Mouse (Mus musculus): ENCODE results near the gene Slc6a13. TPM values are rescaled to one million over a fixed set of nuclear protein-coding genes. Genes with fewer than 3 reads are reported as not detected.

Slc6a13 gene
- polyA plus RNA-seq (2015; fragmentation: Nextera tagmentation; extraction: Ambion mirVana), result 2.7 and 3.7 TPM in 2 replicates

GRCm38 (mm10) chr6:121299954-121300353, at the start of gene Slc6a13:
Gene Slc6a13, plus strand, starts transcription at chr6:121300227.

DNA sequence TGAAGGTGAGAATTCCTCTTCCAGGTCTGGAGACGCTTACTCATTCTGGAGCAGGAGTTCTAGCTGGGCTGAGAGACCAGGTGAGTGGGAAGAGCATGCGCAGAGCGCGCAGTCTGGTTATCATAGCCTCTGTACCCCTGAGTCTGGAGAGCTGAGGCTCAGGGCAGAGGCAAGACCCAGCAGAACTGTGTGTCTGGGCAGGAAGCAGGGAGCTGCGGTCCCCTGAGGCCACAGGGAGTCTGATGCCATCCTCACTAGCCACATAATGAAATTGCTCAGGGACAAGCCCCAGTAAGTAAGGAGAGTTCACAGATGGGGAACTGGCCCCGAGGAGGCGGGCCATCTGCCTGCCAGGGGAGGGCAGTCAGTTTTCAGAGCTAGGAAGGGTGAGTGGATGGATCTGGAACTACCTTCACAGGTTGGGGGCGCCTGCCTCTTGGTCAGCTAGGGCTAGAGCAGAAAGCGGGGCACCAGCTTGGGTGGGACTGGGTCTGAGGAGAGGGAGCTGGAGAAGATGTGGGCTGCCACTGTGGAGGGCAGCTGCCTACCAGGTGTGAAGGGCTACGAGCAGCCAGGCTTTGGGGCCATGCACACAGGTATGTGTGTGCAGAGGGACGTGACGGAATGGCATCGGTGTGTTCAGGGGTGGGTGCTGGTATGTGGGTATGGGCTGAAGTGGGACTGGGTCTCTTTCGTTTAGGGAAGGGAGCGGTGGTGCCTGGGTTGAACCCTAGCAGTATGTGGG, 43.2 kb downstream of the Slc6a13 start, which contains the start of gene Slc6a12:
TSS of gene Slc6a12 (plus strand) at position 51 of the 745 bp plus-strand sequence.

Small RNA genes lying within 50 kb of the gene (microRNA-seq; reads per million reads assigned to microRNA genes)
- not detected for gene Gm24855 (ENCODE audit: borderline replicate concordance, insufficient number of aligned reads)

Other genes starting within 250 kb of the Slc6a13 start
- 6.7 and 8.1 TPM in 2 replicates for gene Mical3, start 169.2 kb upstream of the Slc6a13 start, polyA plus RNA-seq (2015; fragmentation: Nextera tagmentation; extraction: Ambion mirVana)
- gene Pex26, start 116.6 kb upstream of the Slc6a13 start, polyA plus RNA-seq (2015; fragmentation: Nextera tagmentation; extraction: Ambion mirVana), result 4.0 and 5.6 TPM in 2 replicates
- gene Tuba8, start 89.5 kb upstream of the Slc6a13 start, polyA plus RNA-seq (2015; fragmentation: Nextera tagmentation; extraction: Ambion mirVana), result 1.3 and 2.5 TPM in 2 replicates
- 8.4 and 11.6 TPM in 2 replicates for gene Usp18, start 54.3 kb upstream of the Slc6a13 start, polyA plus RNA-seq (2015; fragmentation: Nextera tagmentation; extraction: Ambion mirVana)
- gene Slc6a12, start 42.8 kb downstream of the Slc6a13 start, polyA plus RNA-seq (2015; fragmentation: Nextera tagmentation; extraction: Ambion mirVana), result 0.72 and 1.4 TPM in 2 replicates
- gene Iqsec3, start 173.5 kb downstream of the Slc6a13 start, polyA plus RNA-seq (2015; fragmentation: Nextera tagmentation; extraction: Ambion mirVana), result 0.90 and 1.4 TPM in 2 replicates

Data from adrenal gland, postnatal 0 days (tissue).